In genomic region chr4:134078694-134079093, GRCm38 (mm10) we compare ENCODE assay signal across 10 mouse cellular contexts. TPM values are rescaled to one million over a fixed set of nuclear protein-coding genes. Genes with fewer than 3 reads are reported as not detected.
A peak's percentile ranks its signal among the peaks of the same experiment; 100 is the strongest.
DNase-seq lines count a peak whose midpoint lies in the region; ATAC-seq and TF ChIP-seq lines count a peak whose summit lies in the region.
"Had no signal": no experiment of that assay in that cellular context is flagged by ENCODE, and none has a peak within 500 bp of the region (broad histone marks: within the 10 kb centered on the region; RNA-seq: fewer than 3 reads in every experiment).

No protein-coding gene starts in this region.

- no peak overlapping the region for H3K27ac ChIP-seq in hindbrain, embryonic 11.5 days (ENCODE audit: low read depth, low read length)
- H3K27ac ChIP-seq in hindbrain, embryonic 13.5 days, result no peak overlapping the region
- H3K27ac ChIP-seq in liver, embryonic 14.5 days, result no peak overlapping the region

- H3K27me3 ChIP-seq in hindbrain, embryonic 11.5 days (ENCODE audit: control insufficient read depth, insufficient read depth, low read length), result peaks cover 12% of the 10 kb centered on the region
- peaks cover 35% of the 10 kb centered on the region for H3K27me3 ChIP-seq in hindbrain, embryonic 13.5 days
- no peaks in the 10 kb centered on the region; the same call in 1 of the 2 replicates for H3K27me3 ChIP-seq in liver, embryonic 14.5 days (ENCODE audit: control insufficient read depth, insufficient read depth, low read length)

- TF ChIP-seq CTCF in liver, embryonic 14.5 days (IDR thresholded peaks at IDR 0.05; ENCODE audit: low read depth), result peak; percentile 69

- DNase-seq in hindbrain, embryonic 11.5 days (ENCODE audit: low spot score), result peak; percentile 69
- DNase-seq in NIH3T3 (ENCODE audit: low read depth), result peak; percentile 26
- peak; percentile 91 for DNase-seq in embryo, embryonic 10.5 days (ENCODE audit: low spot score)
- DNase-seq in induced T-regulatory cell, adult 2 months (ENCODE audit: low read depth), result peak; percentile 81
- peak in 2 of 3 experiments; percentile 22 to 43 for DNase-seq in liver, embryonic 14.5 days (ENCODE audit: low read depth in 3 of 3, low spot score in 3 of 3)
- DNase-seq in right cerebral cortex, adult 2 months (ENCODE audit: low spot score in 2 of 2), result peak; percentile 46 to 49
- DNase-seq in spleen, postnatal 4 days (ENCODE audit: low spot score in 2 of 2), result no peak

- no peak overlapping the region for H3K4me3 ChIP-seq in hindbrain, embryonic 11.5 days (ENCODE audit: low read depth, low read length)
- H3K4me3 ChIP-seq in hindbrain, embryonic 13.5 days, result no peak overlapping the region
- no peak overlapping the region for H3K4me3 ChIP-seq in liver, embryonic 14.5 days (ENCODE audit: insufficient read depth in 1 of 2, low read depth in 2 of 2, low read length in 2 of 2)
- H3K4me3 ChIP-seq: erythroblast, embryonic 14.5 days; myocyte had no signal

- no peak overlapping the region for H3K4me2 ChIP-seq in hindbrain, embryonic 11.5 days (replicated peaks; ENCODE audit: low read depth, low read length)
- no peak overlapping the region for H3K4me2 ChIP-seq in hindbrain, embryonic 13.5 days
- no peak overlapping the region for H3K4me2 ChIP-seq in liver, embryonic 14.5 days (ENCODE audit: low read depth)

- no peaks in the 10 kb centered on the region for H3K9me3 ChIP-seq in hindbrain, embryonic 11.5 days (ENCODE audit: control insufficient read depth, low read length)
- no peaks in the 10 kb centered on the region for H3K9me3 ChIP-seq in hindbrain, embryonic 13.5 days
- H3K9me3 ChIP-seq in liver, embryonic 14.5 days (ENCODE audit: control insufficient read depth, low read length), result no peaks in the 10 kb centered on the region

- 22% methylated on average over 3 of the region's 3 CpGs for WGBS in hindbrain, embryonic 11.5 days
- WGBS in hindbrain, embryonic 13.5 days, result 19% methylated on average over 3 of the region's 3 CpGs
- 22% methylated on average over 3 of the region's 3 CpGs for WGBS in liver, embryonic 14.5 days (ENCODE audit: insufficient replicate concordance)

- no peaks in the 10 kb centered on the region for H3K36me3 ChIP-seq in hindbrain, embryonic 11.5 days (ENCODE audit: control insufficient read depth, insufficient read depth, low read length)
- H3K36me3 ChIP-seq in hindbrain, embryonic 13.5 days, result no peaks in the 10 kb centered on the region
- H3K36me3 ChIP-seq in liver, embryonic 14.5 days (replicated peaks; ENCODE audit: control insufficient read depth, insufficient read depth, low read depth), result no peaks in the 10 kb centered on the region

- no peak for TF ChIP-seq EP300 in liver, embryonic 14.5 days (IDR thresholded peaks at IDR 0.05; ENCODE audit: low read depth)

- H3K4me1 ChIP-seq in hindbrain, embryonic 11.5 days (replicated peaks; ENCODE audit: control insufficient read depth, insufficient read depth, low read length), result peaks cover 10% of the 10 kb centered on the region
- H3K4me1 ChIP-seq in hindbrain, embryonic 13.5 days (replicated peaks), result peaks cover 17% of the 10 kb centered on the region
- H3K4me1 ChIP-seq in liver, embryonic 14.5 days (replicated peaks; ENCODE audit: control insufficient read depth in 2 of 2, insufficient read depth in 2 of 2, low read length in 1 of 2), result peaks cover 8 to 13% of the 10 kb centered on the region in 2 experiments

- H3K9ac ChIP-seq in hindbrain, embryonic 11.5 days (ENCODE audit: low read depth, low read length), result no peak overlapping the region
- no peak overlapping the region for H3K9ac ChIP-seq in hindbrain, embryonic 13.5 days
- H3K9ac ChIP-seq in liver, embryonic 14.5 days (replicated peaks), result no peak overlapping the region

- ATAC-seq in hindbrain, embryonic 11.5 days (ENCODE audit: low FRiP score), result no peak
- no peak for ATAC-seq in hindbrain, embryonic 13.5 days (ENCODE audit: low FRiP score)
- ATAC-seq in liver, embryonic 14.5 days (ENCODE audit: insufficient read depth), result no peak

RNA-seq across cellular contexts. Expression of gene Cd52, which starts 16.2 kb away (rescaled TPM):
- 4.5 and 5.1 TPM in 2 replicates for polyA plus RNA-seq in hindbrain, embryonic 11.5 days (2014; fragmentation: Nextera tagmentation; extraction: Ambion mirVana)
- polyA plus RNA-seq in hindbrain, embryonic 13.5 days (2015; fragmentation: Nextera tagmentation; extraction: Ambion mirVana), result 3.9 TPM in 2 replicates
- polyA plus RNA-seq in liver, embryonic 14.5 days (2012; rRNA removed), result 17.1 and 31.5 TPM in 2 replicates
- polyA plus RNA-seq in liver, embryonic 14.5 days (2014; fragmentation: Nextera tagmentation; extraction: Ambion mirVana), result 31.0 and 36.7 TPM in 2 replicates
- polyA plus RNA-seq: myocyte had no signal

RNA-seq across cellular contexts. Expression of gene Crybg2, which starts 18.1 kb away (rescaled TPM):
- 1.4 and 1.8 TPM in 2 replicates for polyA plus RNA-seq in hindbrain, embryonic 11.5 days (2014; fragmentation: Nextera tagmentation; extraction: Ambion mirVana)
- polyA plus RNA-seq in hindbrain, embryonic 13.5 days (2015; fragmentation: Nextera tagmentation; extraction: Ambion mirVana), result 0.49 and 1.1 TPM in 2 replicates
- 0.23 TPM in 2 replicates for polyA plus RNA-seq in liver, embryonic 14.5 days (2012; rRNA removed)
- polyA plus RNA-seq in liver, embryonic 14.5 days (2014; fragmentation: Nextera tagmentation; extraction: Ambion mirVana), result 0.42 and 0.67 TPM in 2 replicates
- polyA plus RNA-seq: erythroblast, embryonic 14.5 days had no signal

RNA-seq across cellular contexts. Expression of gene Ubxn11, which starts 23.7 kb away (rescaled TPM):
- polyA plus RNA-seq in hindbrain, embryonic 11.5 days (2014; fragmentation: Nextera tagmentation; extraction: Ambion mirVana), result 5.7 and 5.8 TPM in 2 replicates
- polyA plus RNA-seq in hindbrain, embryonic 13.5 days (2015; fragmentation: Nextera tagmentation; extraction: Ambion mirVana), result 14.7 and 16.0 TPM in 2 replicates
- polyA plus RNA-seq in liver, embryonic 14.5 days (2012; rRNA removed), result 1.4 TPM in 2 replicates
- polyA plus RNA-seq in liver, embryonic 14.5 days (2014; fragmentation: Nextera tagmentation; extraction: Ambion mirVana), result 2.0 and 3.7 TPM in 2 replicates

RNA-seq across cellular contexts. Expression of gene Zfp683, which starts 25.1 kb away (rescaled TPM):
- polyA plus RNA-seq in hindbrain, embryonic 11.5 days (2014; fragmentation: Nextera tagmentation; extraction: Ambion mirVana), result not detected in 2 replicates
- not detected in 2 replicates for polyA plus RNA-seq in hindbrain, embryonic 13.5 days (2015; fragmentation: Nextera tagmentation; extraction: Ambion mirVana)
- 0.03 and 0.06 TPM in 2 replicates for polyA plus RNA-seq in liver, embryonic 14.5 days (2012; rRNA removed)
- not detected in 2 replicates for polyA plus RNA-seq in liver, embryonic 14.5 days (2014; fragmentation: Nextera tagmentation; extraction: Ambion mirVana)
- polyA plus RNA-seq: erythroblast, embryonic 14.5 days; myocyte had no signal

RNA-seq across cellular contexts. Expression of gene Sh3bgrl3, which starts 49.9 kb away (rescaled TPM):
- polyA plus RNA-seq in hindbrain, embryonic 11.5 days (2014; fragmentation: Nextera tagmentation; extraction: Ambion mirVana), result 337 and 396 TPM in 2 replicates
- 371 and 393 TPM in 2 replicates for polyA plus RNA-seq in hindbrain, embryonic 13.5 days (2015; fragmentation: Nextera tagmentation; extraction: Ambion mirVana)
- 70.8 and 79.9 TPM in 2 replicates for polyA plus RNA-seq in liver, embryonic 14.5 days (2012; rRNA removed)
- polyA plus RNA-seq in liver, embryonic 14.5 days (2014; fragmentation: Nextera tagmentation; extraction: Ambion mirVana), result 142 and 153 TPM in 2 replicates

Comparison
In these comparisons a context has a peak if more than half of its experiments do, and no peak if none do; other contexts are left out.
1. DNase-seq: peak in hindbrain, embryonic 11.5 days (single experiment), NIH3T3 (single experiment), embryo, embryonic 10.5 days (single experiment), induced T-regulatory cell, adult 2 months (single experiment), liver, embryonic 14.5 days (2 of 3) and right cerebral cortex, adult 2 months (2 of 2); none in spleen, postnatal 4 days (0 of 2).